Mouse (Mus musculus) embryonic fibroblast, embryonic 13.5 days (primary cell): ENCODE data around the gene Dip2c.

ENCODE experiments used
- CTCF ChIP-seq: IDR thresholded peaks from 2 replicates; pipeline ENCODE4 v1.5.1; 2011; ENCODE audit warnings: mild to moderate bottlenecking, control low read depth, low read length, moderate library complexity, borderline replicate concordance; ENCODE audit not compliant: insufficient read depth
- POLR2A ChIP-seq: IDR thresholded peaks from 2 replicates; pipeline ENCODE4 v1.6.1; 2011; ENCODE audit warnings: low read depth, mild to moderate bottlenecking, control low read depth, low read length, moderate library complexity

- TF ChIP-seq CTCF: no peak
- no peak for TF ChIP-seq POLR2A
Measured at GRCm38 (mm10) chr13:9380740-9381410, 104.5 kb downstream of the Dip2c start.
